Mouse (Mus musculus): ENCODE measurements around the gene Hdac5. TPM values are rescaled to one million over a fixed set of nuclear protein-coding genes. Genes with fewer than 3 reads are reported as not detected.
A peak's percentile ranks its signal among the peaks of the same experiment; 100 is the strongest.

The Hdac5 gene
- polyA plus RNA-seq, 1 experiment from 2014 or later = 90.3 TPM

DNA sequence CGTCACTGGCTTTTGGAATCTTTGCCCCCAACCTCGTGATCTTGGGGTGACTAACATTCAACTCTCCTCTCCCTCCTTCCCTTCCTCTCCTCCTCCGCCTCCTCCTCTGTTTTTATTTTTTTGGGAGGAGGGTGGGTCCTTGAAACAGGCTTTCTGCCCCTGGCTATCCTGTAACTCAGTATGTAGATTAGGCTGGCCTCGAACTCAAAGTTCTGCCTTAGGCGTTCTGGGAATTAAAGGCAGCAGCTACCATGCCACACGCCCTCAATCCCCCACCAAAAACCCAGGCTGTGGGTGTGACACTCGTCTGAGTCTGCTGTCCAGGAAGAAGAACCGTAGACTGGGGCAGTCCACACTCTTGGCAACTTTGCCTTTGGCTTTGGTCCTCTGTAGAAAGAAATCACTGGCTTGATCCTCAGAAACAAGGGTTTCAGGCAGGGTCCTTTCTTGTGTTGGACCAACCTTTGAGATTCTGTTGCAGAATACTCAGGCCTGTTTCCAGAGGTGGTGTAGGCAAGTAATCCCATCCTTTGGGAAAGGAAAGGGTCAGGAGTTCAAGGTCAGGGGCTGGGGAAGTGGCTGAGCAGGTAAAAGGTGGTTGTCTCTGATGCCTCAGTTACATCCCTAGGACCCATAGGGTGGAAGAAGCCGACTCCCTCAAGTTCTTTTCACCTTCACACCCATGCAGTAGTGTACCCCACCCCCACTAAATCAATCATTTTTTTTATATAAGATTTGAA is 19.6 kb upstream of the Hdac5 start:
- ATAC-seq (replicated peaks) = no peak
- H3K9me3 ChIP-seq = no peaks in the 10 kb centered on the region
- no peak overlapping the region for H3K27ac ChIP-seq
- no peak overlapping the region for H3K9ac ChIP-seq
- peak overlapping the region; percentile 40 for H3K4me3 ChIP-seq
- H3K4me2 ChIP-seq = peak overlapping the region; percentile 79
- H3K36me3 ChIP-seq (replicated peaks) = no peaks in the 10 kb centered on the region
- H3K4me1 ChIP-seq = peaks cover 25% of the 10 kb centered on the region
- WGBS = 12% methylated on average over 9 of the region's 9 CpGs
- no peaks in the 10 kb centered on the region for H3K27me3 ChIP-seq (replicated peaks)

GRCm38 (mm10) chr11:102248630-102249230 is 18.8 kb upstream of the Hdac5 start, which contains the start of gene BC030867:
TSS of gene BC030867 (plus strand) at chr11:102248882.
- Histone ChIP-seq H3K9ac (no peak within 1 kb of the TSS), H3K27ac (peak within 1 kb of the TSS; percentile 12; the same call in 1 of the 2 replicates), H3K4me2 (peak within 1 kb of the TSS; percentile 79), H3K27me3 (replicated peaks) (no peaks in the 10 kb centered on the region), H3K9me3 (no peaks in the 10 kb centered on the region), H3K4me3 (peak within 1 kb of the TSS; percentile 40), H3K36me3 (replicated peaks) (no peaks in the 10 kb centered on the region), H3K4me1 (peaks cover 27% of the 10 kb centered on the region)
- WGBS = under 1% methylated on average over 41 of the region's 41 CpGs
- ATAC-seq (replicated peaks) = peak; percentile 60

- 90% methylated on average over 4 of the region's 4 CpGs for WGBS
- Histone ChIP-seq H3K36me3 (replicated peaks) (no peaks in the 10 kb centered on the region), H3K4me2 (no peak overlapping the region), H3K27me3 (replicated peaks) (no peaks in the 10 kb centered on the region), H3K9me3 (no peaks in the 10 kb centered on the region), H3K4me3 (no peak overlapping the region), H3K4me1 (peaks cover 27% of the 10 kb centered on the region), H3K27ac (no peak overlapping the region), H3K9ac (no peak overlapping the region)
- ATAC-seq (replicated peaks) = no peak
Measured at GRCm38 (mm10) chr11:102246871-102247270, 16.9 kb upstream of the Hdac5 start.

DNA sequence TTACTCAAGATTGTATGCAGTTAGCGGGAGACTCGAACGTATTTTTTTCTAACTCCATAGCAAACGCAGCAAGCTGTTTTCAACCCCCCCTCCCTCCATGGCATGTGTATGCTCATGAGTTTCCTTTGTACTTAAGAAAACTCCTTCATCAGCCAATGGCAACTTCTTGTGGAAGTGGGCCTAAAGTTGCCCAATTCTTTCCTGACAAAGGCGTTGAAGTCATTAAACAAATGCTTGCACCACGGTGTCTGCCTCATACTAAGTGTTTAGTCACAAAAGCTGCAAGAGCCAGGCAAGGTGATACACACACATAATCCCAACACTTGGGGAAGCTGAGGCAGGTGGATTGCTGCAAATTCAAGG is 16.3 kb upstream of the Hdac5 start:
- WGBS = 83% methylated on average over 6 of the region's 6 CpGs
- Histone ChIP-seq H3K27ac (no peak overlapping the region), H3K4me3 (no peak overlapping the region), H3K9ac (no peak overlapping the region), H3K4me1 (peaks cover 27% of the 10 kb centered on the region), H3K27me3 (replicated peaks) (no peaks in the 10 kb centered on the region), H3K4me2 (no peak overlapping the region), H3K36me3 (replicated peaks) (no peaks in the 10 kb centered on the region), H3K9me3 (no peaks in the 10 kb centered on the region)
- ATAC-seq (replicated peaks) = no peak

DNA sequence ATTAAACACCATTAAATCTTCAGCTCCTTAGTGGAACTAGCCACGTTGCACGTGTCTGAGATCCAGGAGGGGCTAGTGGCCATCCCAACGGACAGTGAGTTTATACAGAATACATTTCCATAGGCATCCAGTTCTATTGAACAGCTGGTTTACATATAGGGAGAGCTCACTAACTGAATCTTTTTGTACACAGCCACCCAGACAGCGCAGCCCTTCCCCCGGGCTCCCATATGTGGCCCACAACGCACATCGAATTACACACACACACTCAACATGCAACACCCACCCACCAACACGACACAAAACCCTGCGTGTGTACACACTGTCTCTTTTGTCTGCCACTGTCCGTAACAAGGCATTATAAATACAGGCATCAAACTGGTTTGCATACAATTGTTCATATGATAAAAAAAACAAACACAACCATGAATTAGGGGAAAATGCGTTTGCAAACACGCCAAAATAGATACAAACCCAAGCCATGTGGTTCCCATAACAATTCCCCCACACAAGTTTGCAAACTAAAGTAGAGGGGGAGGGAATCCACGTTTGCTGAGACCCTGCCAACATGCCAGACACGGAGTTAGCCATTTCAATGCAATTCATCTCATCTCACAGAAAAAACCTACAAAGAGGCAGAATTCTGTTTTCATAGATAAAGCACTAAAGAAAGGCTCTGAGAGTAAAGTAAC is 15.8 kb upstream of the Hdac5 start:
- Histone ChIP-seq H3K4me3 (peak overlapping the region; percentile 38), H3K27ac (peak overlapping the region; percentile 57), H3K9ac (peak overlapping the region; percentile 53), H3K4me1 (peaks cover 27% of the 10 kb centered on the region), H3K27me3 (replicated peaks) (no peaks in the 10 kb centered on the region), H3K4me2 (peak overlapping the region; percentile 74), H3K36me3 (replicated peaks) (no peaks in the 10 kb centered on the region), H3K9me3 (no peaks in the 10 kb centered on the region)
- peak; percentile 31 for ATAC-seq (replicated peaks)
- WGBS = 47% methylated on average over 14 of the region's 14 CpGs

GRCm38 (mm10) chr11:102244926-102245449 is 15.0 kb upstream of the Hdac5 start:
- peak overlapping the region; percentile 74 for H3K4me2 ChIP-seq
- peak overlapping the region; percentile 38 for H3K4me3 ChIP-seq
- H3K27me3 ChIP-seq (replicated peaks) = no peaks in the 10 kb centered on the region
- H3K9me3 ChIP-seq = no peaks in the 10 kb centered on the region
- H3K9ac ChIP-seq = peak overlapping the region; percentile 53
- H3K36me3 ChIP-seq (replicated peaks) = no peaks in the 10 kb centered on the region
- WGBS = under 1% methylated on average over 32 of the region's 32 CpGs
- peaks cover 27% of the 10 kb centered on the region for H3K4me1 ChIP-seq
- peak; percentile 85 for ATAC-seq (replicated peaks)
- peak overlapping the region; percentile 57 for H3K27ac ChIP-seq

DNA sequence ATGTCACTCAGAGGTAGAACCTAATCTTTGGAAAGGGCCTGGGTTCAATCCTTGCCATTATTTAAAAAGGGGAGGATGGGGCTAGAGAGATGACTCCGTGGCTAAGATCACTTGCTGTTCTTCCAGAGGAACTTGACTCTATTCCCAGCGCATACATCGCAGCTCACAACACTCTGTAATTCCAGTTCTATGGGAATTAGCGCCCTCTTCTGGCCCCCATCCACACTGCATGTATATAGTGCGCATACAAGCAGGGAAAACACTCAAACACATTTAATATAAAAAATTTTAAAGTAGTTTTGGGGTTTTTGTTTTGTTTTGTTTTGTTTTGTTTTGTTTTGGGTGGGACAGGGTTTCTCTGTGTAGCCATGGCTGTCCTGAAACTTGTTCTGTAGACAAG is 11.9 kb upstream of the Hdac5 start:
- 57% methylated on average over 5 of the region's 5 CpGs for WGBS
- H3K4me1 ChIP-seq = peaks cover 19% of the 10 kb centered on the region

DNA sequence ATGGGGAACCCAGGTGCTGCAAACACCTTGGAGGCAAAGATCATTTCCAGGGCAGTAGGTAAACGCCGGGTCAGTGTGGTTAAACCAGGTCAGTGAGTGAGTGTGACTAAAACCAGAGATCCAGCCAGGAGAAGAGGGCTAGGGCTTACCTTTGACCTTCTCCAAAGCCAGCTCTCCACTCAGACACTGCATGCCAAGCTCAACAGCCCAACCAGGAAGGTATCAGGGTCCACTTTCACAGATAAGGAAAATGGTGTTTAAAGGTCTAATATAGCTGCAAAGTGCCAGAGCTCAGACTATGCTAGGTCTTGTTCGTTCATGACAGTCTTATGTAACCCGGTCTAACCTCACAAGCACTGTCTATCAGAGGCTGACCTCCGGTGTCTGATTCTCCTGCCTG is 11.3 kb upstream of the Hdac5 start:
- Histone ChIP-seq H3K4me3 (no peak overlapping the region), H3K9me3 (no peaks in the 10 kb centered on the region), H3K4me2 (no peak overlapping the region), H3K4me1 (peaks cover 20% of the 10 kb centered on the region), H3K9ac (no peak overlapping the region), H3K27ac (no peak overlapping the region), H3K27me3 (replicated peaks) (no peaks in the 10 kb centered on the region), H3K36me3 (replicated peaks) (no peaks in the 10 kb centered on the region)
- no peak for ATAC-seq (replicated peaks)
- WGBS = 87% methylated on average over 5 of the region's 5 CpGs

More for the DNA sequence above, 11.9 kb upstream of the Hdac5 start:
- Histone ChIP-seq H3K27ac (no peak overlapping the region), H3K27me3 (replicated peaks) (no peaks in the 10 kb centered on the region), H3K9me3 (no peaks in the 10 kb centered on the region), H3K4me3 (no peak overlapping the region), H3K9ac (no peak overlapping the region), H3K4me2 (no peak overlapping the region), H3K36me3 (replicated peaks) (no peaks in the 10 kb centered on the region)
- no peak for ATAC-seq (replicated peaks)

- Histone ChIP-seq H3K4me2 (no peak overlapping the region), H3K27ac (no peak overlapping the region), H3K9ac (no peak overlapping the region), H3K27me3 (replicated peaks) (no peaks in the 10 kb centered on the region), H3K9me3 (no peaks in the 10 kb centered on the region), H3K36me3 (replicated peaks) (no peaks in the 10 kb centered on the region), H3K4me3 (no peak overlapping the region), H3K4me1 (peaks cover 16% of the 10 kb centered on the region)
- ATAC-seq (replicated peaks) = no peak
- WGBS = 87% methylated on average over 6 of the region's 6 CpGs
Measured at GRCm38 (mm10) chr11:102240636-102241035, 10.7 kb upstream of the Hdac5 start.

GRCm38 (mm10) chr11:102236022-102236421 is 6.1 kb upstream of the Hdac5 start:
- H3K36me3 ChIP-seq (replicated peaks) = no peaks in the 10 kb centered on the region
- 79% methylated on average over 2 of the region's 2 CpGs for WGBS
- no peak overlapping the region for H3K4me3 ChIP-seq
- no peak overlapping the region for H3K9ac ChIP-seq
- no peak for ATAC-seq (replicated peaks)
- H3K4me2 ChIP-seq = no peak overlapping the region
- no peak overlapping the region for H3K27ac ChIP-seq
- H3K9me3 ChIP-seq = no peaks in the 10 kb centered on the region
- H3K27me3 ChIP-seq (replicated peaks) = no peaks in the 10 kb centered on the region
- 0 out of 2 replicates have a peak, but pooled peaks cover 2% of the 10 kb centered on the region for H3K4me1 ChIP-seq

- under 1% methylated on average over 34 of the region's 47 CpGs for WGBS
Measured at GRCm38 (mm10) chr11:102229331-102229953, 524 bp downstream of the Hdac5 start.

More at GRCm38 (mm10) chr11:102229331-102229953, 524 bp downstream of the Hdac5 start:
- Histone ChIP-seq H3K9ac (peak overlapping the region; percentile 84), H3K9me3 (no peaks in the 10 kb centered on the region), H3K4me3 (peak overlapping the region; percentile 80), H3K4me1 (peaks cover 53% of the 10 kb centered on the region), H3K27me3 (replicated peaks) (no peaks in the 10 kb centered on the region), H3K4me2 (peak overlapping the region; percentile 72), H3K27ac (peak overlapping the region; percentile 95), H3K36me3 (replicated peaks) (no peaks in the 10 kb centered on the region)
- peak; percentile 28 for ATAC-seq (replicated peaks)
